Mouse (Mus musculus) thymus, postnatal 36 days (tissue): ENCODE data around the gene Dgcr6.

Experiments
- DNase-seq, 2 experiments: peaks; one replicate each; pipeline ENCODE4 v3.0.0; 2022; ENCODE audit warnings: mixed read lengths in 2 of 2

The Dgcr6 gene

GRCm38 (mm10) chr16:18070798-18071197 lies 18.1 kb downstream of the Dgcr6 start:
- peak in 1 of 2 experiments; percentile 13 for DNase-seq

GRCm38 (mm10) chr16:18072089-18072488 lies 19.4 kb downstream of the Dgcr6 start:
- peak in 1 of 2 experiments; percentile 36 for DNase-seq

GRCm38 (mm10) chr16:18073259-18073962 lies 20.8 kb downstream of the Dgcr6 start:
- DNase-seq: peak; percentile 79 to 89

- peak; percentile 32 to 43 for DNase-seq
Measured at GRCm38 (mm10) chr16:18074611-18075010, 22.0 kb downstream of the Dgcr6 start.

GRCm38 (mm10) chr16:18075201-18075600 lies 22.5 kb downstream of the Dgcr6 start:
- peak; percentile 44 to 73 for DNase-seq

- no peak for DNase-seq
Measured at GRCm38 (mm10) chr16:18078314-18079015, 25.8 kb downstream of the Dgcr6 start.

- no peak for DNase-seq
Measured at GRCm38 (mm10) chr16:18079300-18079699, 26.6 kb downstream of the Dgcr6 start.

GRCm38 (mm10) chr16:18080171-18080570 lies 27.5 kb downstream of the Dgcr6 start:
- peak; percentile 44 to 71 for DNase-seq

- peak in 1 of 2 experiments; percentile 27 for DNase-seq
Measured at GRCm38 (mm10) chr16:18081149-18081827, 28.6 kb downstream of the Dgcr6 start.

- DNase-seq: no peak
Measured at GRCm38 (mm10) chr16:18082291-18082690, 29.6 kb downstream of the Dgcr6 start.

GRCm38 (mm10) chr16:18083231-18083951 lies 30.7 kb downstream of the Dgcr6 start:
- DNase-seq: no peak

GRCm38 (mm10) chr16:18084262-18084661 lies 31.6 kb downstream of the Dgcr6 start:
- DNase-seq: no peak

- DNase-seq: no peak
Measured at GRCm38 (mm10) chr16:18087101-18087500, 34.4 kb downstream of the Dgcr6 start.

- no peak for DNase-seq
Measured at GRCm38 (mm10) chr16:18096348-18096747, 43.7 kb downstream of the Dgcr6 start.

GRCm38 (mm10) chr16:18102816-18103215 lies 50.2 kb downstream of the Dgcr6 start:
- DNase-seq: no peak

GRCm38 (mm10) chr16:18103366-18103765 lies 50.7 kb downstream of the Dgcr6 start:
- no peak for DNase-seq

GRCm38 (mm10) chr16:18103808-18104207 lies 51.1 kb downstream of the Dgcr6 start:
- no peak for DNase-seq

- peak; percentile 48 to 49 for DNase-seq
Measured at GRCm38 (mm10) chr16:18108221-18108966, 55.7 kb downstream of the Dgcr6 start.

GRCm38 (mm10) chr16:18111042-18111441 lies 58.4 kb downstream of the Dgcr6 start:
- DNase-seq: no peak

- DNase-seq: no peak
Measured at GRCm38 (mm10) chr16:18116467-18116866, 63.8 kb downstream of the Dgcr6 start.

GRCm38 (mm10) chr16:18118285-18118684 lies 65.6 kb downstream of the Dgcr6 start:
- no peak for DNase-seq
